Mouse (Mus musculus) embryonic facial prominence, embryonic 14.5 days (tissue): ENCODE data around the gene Crygb. TPM values are rescaled to one million over a fixed set of nuclear protein-coding genes. Genes with fewer than 3 reads are reported as not detected.

Source experiments
- ATAC-seq: fragments of 200-750 bp; cut with Nextera tagmentation; 2 replicates; pipeline ENCODE4 v1.8.0; 2017; ENCODE audit warnings: low read depth, moderate number of reproducible peaks, moderate TSS enrichment
- DNase-seq: peaks from one replicate; pipeline ENCODE4 v3.0.0-alpha.2; 2015; ENCODE audit warnings: low spot score
- H3K27ac ChIP-seq: fragments of 300-500 bp; sonication (generic); replicated peaks from 2 replicates; pipeline ENCODE4 v1.5.1; 2014; ENCODE audit warnings: low read depth, mild to moderate bottlenecking, low read length, moderate library complexity
- H3K27me3 ChIP-seq: fragments of 300-500 bp; sonication (generic); replicated peaks from 2 replicates; pipeline ENCODE4 v1.6.1; 2014; ENCODE audit warnings: low read length; ENCODE audit not compliant: control insufficient read depth, insufficient read depth
- H3K36me3 ChIP-seq: fragments of 300-500 bp; sonication (generic); 2 replicates; pipeline ENCODE4 v1.6.1; 2014; ENCODE audit warnings: low read length, mixed read lengths; ENCODE audit not compliant: control insufficient read depth, insufficient read depth
- H3K4me1 ChIP-seq: fragments of 300-500 bp; sonication (generic); 2 replicates; pipeline ENCODE4 v1.6.1; 2014; ENCODE audit warnings: antibody characterized with exemption, low read length; ENCODE audit not compliant: control insufficient read depth, insufficient read depth
- H3K4me2 ChIP-seq: fragments of 300-500 bp; sonication (generic); 2 replicates; pipeline ENCODE4 v1.6.1; 2014; ENCODE audit warnings: low read depth, mild to moderate bottlenecking, low read length, moderate library complexity, mixed read lengths
- H3K4me3 ChIP-seq: fragments of 300-500 bp; sonication (generic); 2 replicates; pipeline ENCODE4 v1.5.1; 2014; ENCODE audit warnings: low read depth, mild to moderate bottlenecking, low read length
- H3K9ac ChIP-seq: fragments of 300-500 bp; sonication (generic); 2 replicates; pipeline ENCODE4 v1.6.1; 2014; ENCODE audit warnings: low read depth, mild to moderate bottlenecking, low read length, moderate library complexity, mixed read lengths
- H3K9me3 ChIP-seq: fragments of 300-500 bp; sonication (generic); 2 replicates; pipeline ENCODE4 v1.6.1; 2016; ENCODE audit warnings: low read length; ENCODE audit not compliant: control insufficient read depth
- polyA plus RNA-seq: library from polyadenylated mRNA; unstranded; fragments of >200 nt; fragmentation: Nextera tagmentation; extraction: Ambion mirVana; gene quantifications from 2 replicates; pipeline ENCODE4 v1.2.1, GENCODE M21; 2014

Crygb gene
- polyA plus RNA-seq, 1 experiment from 2014 or later = not detected

DNA sequence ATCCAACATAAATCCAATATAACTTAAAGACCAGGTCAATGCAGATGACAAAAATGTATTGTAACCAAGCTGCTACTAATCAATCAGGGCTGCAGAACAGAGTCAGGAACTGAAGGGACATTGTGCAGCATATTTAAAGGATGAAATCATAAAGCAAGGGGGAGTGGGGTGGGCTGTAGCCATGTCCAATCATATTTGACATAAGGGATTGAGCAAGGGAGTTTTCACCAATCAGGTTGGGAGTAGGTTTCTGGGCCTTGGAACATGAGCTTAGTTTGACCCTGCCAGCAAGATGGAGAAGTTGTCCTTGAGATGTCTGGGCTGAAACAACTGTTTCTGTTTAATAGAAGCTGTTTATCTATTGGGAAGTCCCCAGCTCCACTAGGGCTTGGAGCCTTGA lies 49.4 kb downstream of the Crygb start, which contains the start of gene Akr1cl:
Gene Akr1cl (minus strand): TSS at position 119 of the 400 bp plus-strand sequence.
- Histone ChIP-seq H3K36me3 (no peaks in the 10 kb centered on the region), H3K27me3 (no peaks in the 10 kb centered on the region), H3K9me3 (no peaks in the 10 kb centered on the region), H3K4me3 (no peak within 1 kb of the TSS), H3K9ac (no peak within 1 kb of the TSS), H3K4me2 (no peak within 1 kb of the TSS), H3K4me1 (no peaks in the 10 kb centered on the region), H3K27ac (no peak within 1 kb of the TSS)
- DNase-seq (no peak), ATAC-seq (no peak)

Other genes starting within 250 kb of the Crygb start
- 5.6 and 6.0 TPM in 2 replicates for gene Plekhm3, start 125.5 kb downstream of the Crygb start, polyA plus RNA-seq
- 0.17 and 0.25 TPM in 2 replicates for gene Akr1cl, start 49.5 kb downstream of the Crygb start, polyA plus RNA-seq
- gene Cryge, start 31.1 kb downstream of the Crygb start, polyA plus RNA-seq = 0.29 TPM in 1 of 2 replicates, not detected in the other
- gene Crygd, start 18.8 kb downstream of the Crygb start, polyA plus RNA-seq = not detected in 2 replicates
- gene Crygc, start 8.6 kb downstream of the Crygb start, polyA plus RNA-seq = 0.37 TPM in 1 of 2 replicates, not detected in the other
- gene Cryga, start 21.1 kb upstream of the Crygb start, polyA plus RNA-seq = not detected in 2 replicates
- gene Gm28845, start 37.3 kb upstream of the Crygb start, polyA plus RNA-seq = not detected in 2 replicates
- 0.31 and 0.64 TPM in 2 replicates for gene D630023F18Rik, start 40.9 kb upstream of the Crygb start, polyA plus RNA-seq
- gene Idh1, start 104.2 kb upstream of the Crygb start, polyA plus RNA-seq = 145 and 165 TPM in 2 replicates
- 14.8 and 14.9 TPM in 2 replicates for gene Pikfyve, start 104.4 kb upstream of the Crygb start, polyA plus RNA-seq
- 0.10 and 0.18 TPM in 2 replicates for gene Pth2r, start 199.8 kb upstream of the Crygb start, polyA plus RNA-seq